Mouse (Mus musculus): ENCODE measurements around the gene Gm49450. TPM values are rescaled to one million over a fixed set of nuclear protein-coding genes. Genes with fewer than 3 reads are reported as not detected.

The Gm49450 gene
- total and polyA plus RNA-seq, 2 experiments from 2014 or later: 1,797 TPM; not detected in 1

GRCm38 (mm10) chr15:98901530-98901929 lies 51.8 kb downstream of the Gm49450 start:
- no peak overlapping the region for H3K4me3 ChIP-seq (ENCODE audit: low read depth, low read length)
- H3K36me3 ChIP-seq (ENCODE audit: insufficient read depth, low read length): peaks cover 6% of the 10 kb centered on the region
- no peak overlapping the region for H3K27ac ChIP-seq (ENCODE audit: low read depth, low read length)
- TF ChIP-seq CTCF (IDR thresholded peaks at IDR 0.05): no peak
- no peak overlapping the region for H3K4me2 ChIP-seq (ENCODE audit: low read depth, low read length, poor library complexity, severe bottlenecking)
- H3K9ac ChIP-seq (replicated peaks; ENCODE audit: low read length, poor library complexity, severe bottlenecking): no peak overlapping the region
- peaks cover 27% of the 10 kb centered on the region for H3K27me3 ChIP-seq (ENCODE audit: insufficient read depth, low read length)
- H3K4me1 ChIP-seq (ENCODE audit: insufficient read depth, low read length): peaks cover 6% of the 10 kb centered on the region; the same call in 1 of the 2 replicates
- DNase-seq (ENCODE audit: low spot score) (no peak), ATAC-seq (ENCODE audit: low FRiP score) (no peak)
- H3K9me3 ChIP-seq (ENCODE audit: low read length): no peaks in the 10 kb centered on the region
- 52% methylated on average over 1 of the region's 1 CpGs for WGBS

- no peak within 1 kb of the TSS for H3K27ac ChIP-seq (ENCODE audit: low read depth, low read length)
- H3K9me3 ChIP-seq (ENCODE audit: low read length): no peaks in the 10 kb centered on the region
- no peak within 1 kb of the TSS for H3K9ac ChIP-seq (replicated peaks; ENCODE audit: low read length, poor library complexity, severe bottlenecking)
- H3K4me2 ChIP-seq (ENCODE audit: low read depth, low read length, poor library complexity, severe bottlenecking): peak within 1 kb of the TSS; percentile 20
- 2% methylated on average over 40 of the region's 41 CpGs for WGBS
- DNase-seq (ENCODE audit: low spot score) (no peak), ATAC-seq (ENCODE audit: low FRiP score) (no peak)
- TF ChIP-seq CTCF (IDR thresholded peaks at IDR 0.05): no peak
- H3K4me1 ChIP-seq (ENCODE audit: insufficient read depth, low read length): peaks cover 25% of the 10 kb centered on the region
- peak within 1 kb of the TSS; percentile 20 for H3K4me3 ChIP-seq (ENCODE audit: low read depth, low read length)
- no peaks in the 10 kb centered on the region; the same call in 1 of the 2 replicates for H3K36me3 ChIP-seq (ENCODE audit: insufficient read depth, low read length)
- H3K27me3 ChIP-seq (ENCODE audit: insufficient read depth, low read length): peaks cover 49% of the 10 kb centered on the region
Measured at GRCm38 (mm10) chr15:98897928-98898800, 55.2 kb downstream of the Gm49450 start, which contains the start of gene Dhh. TSS of gene Dhh (minus strand) at chr15:98898540.

GRCm38 (mm10) chr15:98897495-98897894 lies 55.9 kb downstream of the Gm49450 start:
- H3K9ac ChIP-seq (replicated peaks; ENCODE audit: low read length, poor library complexity, severe bottlenecking): no peak overlapping the region
- 8% methylated on average over 10 of the region's 10 CpGs for WGBS
- no peak for DNase-seq (ENCODE audit: low spot score)

GRCm38 (mm10) chr15:98895635-98896589 lies 57.4 kb downstream of the Gm49450 start:
- Histone ChIP-seq H3K36me3 (ENCODE audit: insufficient read depth, low read length) (no peaks in the 10 kb centered on the region), H3K4me3 (ENCODE audit: low read depth, low read length) (peak overlapping the region; percentile 53), H3K4me2 (ENCODE audit: low read depth, low read length, poor library complexity, severe bottlenecking) (peak overlapping the region; percentile 98), H3K4me1 (ENCODE audit: insufficient read depth, low read length) (peaks cover 25% of the 10 kb centered on the region), H3K27ac (ENCODE audit: low read depth, low read length) (no peak overlapping the region), H3K9ac (replicated peaks; ENCODE audit: low read length, poor library complexity, severe bottlenecking) (peak overlapping the region; percentile 24; the same call in 1 of the 2 replicates), H3K9me3 (ENCODE audit: low read length) (no peaks in the 10 kb centered on the region), H3K27me3 (ENCODE audit: insufficient read depth, low read length) (peaks cover 54% of the 10 kb centered on the region)
- no peak for ATAC-seq (ENCODE audit: low FRiP score)
- TF ChIP-seq CTCF (IDR thresholded peaks at IDR 0.05): no peak
- 3% methylated on average over 41 of the region's 41 CpGs for WGBS
- DNase-seq (ENCODE audit: low spot score): no peak

More at GRCm38 (mm10) chr15:98897495-98897894, 55.9 kb downstream of the Gm49450 start:
- Histone ChIP-seq H3K4me2 (ENCODE audit: low read depth, low read length, poor library complexity, severe bottlenecking) (no peak overlapping the region), H3K36me3 (ENCODE audit: insufficient read depth, low read length) (no peaks in the 10 kb centered on the region; the same call in 1 of the 2 replicates), H3K27ac (ENCODE audit: low read depth, low read length) (no peak overlapping the region), H3K4me1 (ENCODE audit: insufficient read depth, low read length) (peaks cover 25% of the 10 kb centered on the region), H3K4me3 (ENCODE audit: low read depth, low read length) (no peak overlapping the region; the same call in 1 of the 2 replicates), H3K9me3 (ENCODE audit: low read length) (no peaks in the 10 kb centered on the region), H3K27me3 (ENCODE audit: insufficient read depth, low read length) (peaks cover 54% of the 10 kb centered on the region)
- TF ChIP-seq CTCF (IDR thresholded peaks at IDR 0.05): no peak
- ATAC-seq (ENCODE audit: low FRiP score): no peak

- WGBS: 6% methylated on average over 38 of the region's 38 CpGs
- Histone ChIP-seq H3K9me3 (ENCODE audit: low read length) (no peaks in the 10 kb centered on the region), H3K4me1 (ENCODE audit: insufficient read depth, low read length) (peaks cover 25% of the 10 kb centered on the region), H3K36me3 (ENCODE audit: insufficient read depth, low read length) (no peaks in the 10 kb centered on the region), H3K27ac (ENCODE audit: low read depth, low read length) (no peak overlapping the region), H3K4me3 (ENCODE audit: low read depth, low read length) (peak overlapping the region; percentile 53), H3K4me2 (ENCODE audit: low read depth, low read length, poor library complexity, severe bottlenecking) (peak overlapping the region; percentile 98), H3K27me3 (ENCODE audit: insufficient read depth, low read length) (peaks cover 54% of the 10 kb centered on the region), H3K9ac (replicated peaks; ENCODE audit: low read length, poor library complexity, severe bottlenecking) (0 out of 2 replicates have a peak overlapping the region, but pooled peaks have one; percentile 42)
- no peak for TF ChIP-seq CTCF (IDR thresholded peaks at IDR 0.05)
- ATAC-seq (ENCODE audit: low FRiP score) (no peak), DNase-seq (ENCODE audit: low spot score) (no peak)
Measured at GRCm38 (mm10) chr15:98894746-98895634, 58.4 kb downstream of the Gm49450 start.
